Mouse (Mus musculus) right cerebral cortex, postnatal 25 days (tissue): ENCODE measurements around the gene Carmil2.
A peak's percentile ranks its signal among the peaks of the same experiment; 100 is the strongest.

ENCODE experiments used
- DNase-seq: peaks from one replicate; pipeline ENCODE4 v3.0.0; 2022

The Carmil2 gene

DNA sequence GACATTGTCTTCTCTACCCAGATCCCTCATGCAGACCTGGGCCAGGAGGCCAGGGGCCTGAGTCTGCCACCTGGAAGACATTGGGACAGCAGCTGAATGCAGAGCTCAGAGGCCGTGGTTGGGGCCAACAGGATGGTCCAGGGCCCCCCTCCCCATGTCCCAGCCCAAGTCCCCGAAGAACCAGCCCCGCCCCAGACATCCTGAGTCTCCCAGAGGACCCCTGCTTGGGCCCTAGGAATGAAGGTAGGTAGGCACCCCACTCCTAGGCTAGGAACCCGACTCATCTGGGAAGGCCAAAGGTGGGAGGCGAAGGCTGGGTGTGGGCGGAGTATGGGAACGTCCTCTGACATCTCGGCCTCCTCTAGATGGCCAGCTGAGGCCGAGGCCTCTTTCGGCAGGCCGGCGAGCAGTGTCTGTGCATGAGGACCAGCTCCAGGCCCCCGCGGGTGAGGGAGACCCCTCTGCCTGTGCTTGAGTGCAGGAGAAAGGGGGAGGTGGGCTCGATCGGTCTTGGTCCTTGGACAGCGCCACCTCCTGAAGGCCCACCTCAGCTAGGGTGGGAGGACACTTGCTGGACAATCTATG lies 11.2 kb downstream of the Carmil2 start:
- no peak for DNase-seq

DNA sequence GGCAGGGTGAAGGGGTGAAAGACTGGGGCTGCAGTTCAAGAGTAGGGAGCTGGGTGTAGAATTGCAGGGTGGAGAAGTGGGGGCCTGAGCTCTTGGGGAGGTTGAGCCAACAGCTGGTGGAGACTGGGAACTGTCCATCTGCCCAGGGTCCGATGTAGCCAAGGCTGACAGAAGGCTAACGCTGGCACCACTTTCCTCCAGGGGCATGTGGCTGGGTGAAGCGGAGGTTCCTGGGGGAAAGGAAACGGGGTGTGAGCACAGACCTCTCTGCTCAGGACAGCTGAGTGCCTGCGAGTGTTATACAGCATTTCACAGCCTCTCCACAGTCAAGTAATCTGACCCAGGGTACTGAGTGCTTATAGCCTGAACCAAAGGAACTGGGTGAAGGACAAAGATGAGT lies 12.7 kb downstream of the Carmil2 start:
- no peak for DNase-seq

DNA sequence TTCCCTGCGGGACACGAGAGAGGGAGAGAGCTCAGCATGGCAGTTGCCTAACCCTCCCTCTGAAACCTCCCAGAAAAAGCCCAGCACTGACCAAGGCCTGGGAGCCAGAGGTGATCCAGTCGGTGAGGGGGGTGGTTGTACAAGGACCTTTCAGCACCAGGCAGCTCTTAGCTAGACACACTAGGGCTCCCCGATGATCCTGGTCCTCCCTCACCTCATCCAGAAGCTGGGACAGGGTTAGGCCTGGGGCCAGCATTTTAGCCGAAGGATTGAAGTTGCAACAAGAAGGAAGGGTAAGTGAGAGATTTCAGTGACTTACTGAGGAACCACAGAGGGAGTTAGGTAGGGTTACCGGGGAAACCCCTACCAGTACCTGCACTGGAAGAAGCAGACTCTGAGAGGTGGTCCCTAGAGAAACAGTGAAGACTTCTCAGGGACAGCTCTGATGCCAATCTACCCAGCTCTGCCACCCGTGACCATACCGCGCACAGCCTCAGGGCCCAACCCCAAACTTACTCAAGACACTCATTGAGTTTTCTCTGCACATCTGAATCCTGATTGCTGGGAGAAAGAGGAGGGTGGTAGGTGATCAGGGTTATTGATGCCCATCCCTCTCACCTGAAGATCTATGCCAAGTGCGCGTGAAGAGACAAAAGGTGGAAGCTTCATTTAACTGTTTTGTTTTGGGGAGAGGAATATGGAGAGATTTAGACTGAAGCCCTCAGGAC lies 13.6 kb downstream of the Carmil2 start:
- no peak for DNase-seq

DNA sequence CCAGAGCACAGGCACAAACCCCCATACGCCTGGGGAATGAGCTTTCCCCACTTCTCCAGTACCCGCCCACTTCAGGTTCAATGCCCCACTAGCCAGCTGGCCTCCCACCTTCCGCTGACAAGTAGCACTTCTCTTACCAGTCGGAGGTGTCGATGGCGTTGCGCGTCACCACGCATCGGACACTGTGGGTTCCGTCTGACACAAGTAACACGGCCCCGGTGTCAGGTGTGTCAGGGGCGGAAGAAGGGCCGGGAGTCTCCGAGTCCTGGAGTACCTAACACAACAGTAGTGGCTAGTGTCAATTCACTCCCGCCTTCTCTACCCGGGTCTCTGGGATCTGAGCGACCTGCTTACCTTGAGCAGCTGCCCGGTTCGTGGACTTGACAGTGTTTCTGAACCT lies 14.5 kb downstream of the Carmil2 start:
- DNase-seq: no peak

DNA sequence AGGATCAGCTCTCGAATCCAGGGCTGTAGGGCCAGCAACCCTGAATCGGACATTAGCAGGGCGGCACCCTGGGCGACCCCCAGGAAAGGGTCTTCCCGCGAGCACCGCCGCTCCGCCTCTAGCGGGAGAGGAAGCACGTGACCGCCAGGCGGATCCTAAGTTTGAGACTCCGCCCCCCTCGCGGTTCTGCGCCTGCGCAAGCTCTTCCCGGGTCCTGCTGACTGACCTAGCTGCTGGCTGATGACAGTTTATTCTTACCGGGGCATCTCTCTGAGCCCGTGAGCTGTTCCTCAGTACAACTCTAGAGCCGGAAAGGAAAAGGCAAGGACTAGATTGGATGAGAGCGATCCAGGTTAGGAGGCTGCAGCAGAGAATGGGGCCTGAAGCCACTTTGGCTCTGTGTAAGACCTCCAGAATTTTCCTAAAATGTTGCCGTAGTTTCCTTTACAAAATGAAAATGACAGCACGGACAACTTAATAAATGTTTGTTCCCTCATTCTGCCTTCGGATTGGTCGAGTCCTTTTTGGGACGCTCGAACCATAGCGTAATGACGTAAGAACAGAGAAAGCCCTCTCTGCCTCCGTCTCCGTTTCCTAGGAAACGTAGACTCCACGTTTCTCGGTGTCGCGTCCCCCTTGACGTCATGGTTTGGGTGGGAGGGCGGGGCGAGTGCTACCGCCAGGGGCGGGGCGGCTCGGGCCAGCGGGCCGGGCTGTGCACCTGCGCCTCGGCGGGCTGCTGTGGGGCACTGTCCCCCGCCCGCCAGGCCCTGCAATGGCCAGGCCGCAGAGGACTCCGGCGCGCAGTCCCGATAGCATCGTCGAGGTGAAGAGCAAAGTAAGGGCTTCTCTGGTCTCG lies 15.1 kb downstream of the Carmil2 start, which contains the start of the genes Acd and Pard6a:
Gene Acd, minus strand, starts transcription at position 137 of the 859 bp plus-strand sequence.
Gene Pard6a, plus strand, starts transcription at position 183 of the 859 bp plus-strand sequence.
- peak; percentile 92 for DNase-seq

DNA sequence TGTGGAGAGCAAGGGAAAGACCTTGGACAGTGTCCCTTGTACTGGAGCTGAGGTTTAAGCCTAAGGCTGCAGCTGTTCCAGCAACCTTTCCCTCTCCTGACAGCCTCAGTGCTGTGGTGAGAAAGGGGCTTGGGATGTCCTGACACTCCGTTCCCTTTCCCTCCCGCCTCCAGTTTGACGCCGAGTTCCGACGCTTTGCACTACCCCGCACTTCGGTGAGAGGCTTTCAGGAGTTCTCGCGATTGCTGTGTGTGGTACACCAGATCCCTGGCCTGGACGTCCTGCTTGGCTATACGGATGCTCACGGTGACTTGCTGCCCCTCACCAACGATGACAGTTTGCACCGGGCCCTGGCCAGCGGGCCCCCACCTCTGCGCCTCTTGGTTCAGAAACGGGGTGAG lies 15.9 kb downstream of the Carmil2 start:
- DNase-seq: no peak

DNA sequence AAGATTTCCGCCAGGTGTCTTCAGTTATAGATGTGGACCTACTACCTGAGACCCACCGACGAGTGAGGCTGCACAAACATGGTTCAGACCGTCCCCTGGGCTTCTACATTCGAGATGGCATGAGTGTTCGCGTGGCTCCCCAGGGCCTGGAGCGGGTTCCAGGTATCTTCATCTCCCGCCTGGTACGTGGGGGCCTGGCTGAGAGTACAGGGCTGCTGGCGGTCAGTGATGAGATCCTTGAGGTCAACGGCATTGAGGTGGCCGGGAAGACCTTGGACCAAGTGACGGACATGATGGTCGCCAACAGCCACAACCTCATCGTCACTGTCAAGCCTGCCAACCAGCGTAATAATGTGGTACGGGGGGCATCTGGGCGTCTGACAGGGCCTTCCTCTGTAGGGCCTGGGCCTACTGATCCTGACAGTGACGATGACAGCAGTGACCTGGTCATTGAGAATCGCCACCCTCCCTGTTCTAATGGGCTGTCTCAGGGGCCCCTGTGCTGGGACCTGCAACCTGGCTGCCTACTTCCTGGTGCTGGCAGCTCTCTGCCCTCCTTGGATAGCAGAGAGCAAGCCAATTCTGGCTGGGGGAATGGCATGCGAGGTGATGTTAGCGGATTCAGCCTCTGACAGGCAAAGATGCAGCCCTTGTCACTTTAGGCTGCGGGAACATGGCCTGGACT lies 16.8 kb downstream of the Carmil2 start:
- no peak for DNase-seq

DNA sequence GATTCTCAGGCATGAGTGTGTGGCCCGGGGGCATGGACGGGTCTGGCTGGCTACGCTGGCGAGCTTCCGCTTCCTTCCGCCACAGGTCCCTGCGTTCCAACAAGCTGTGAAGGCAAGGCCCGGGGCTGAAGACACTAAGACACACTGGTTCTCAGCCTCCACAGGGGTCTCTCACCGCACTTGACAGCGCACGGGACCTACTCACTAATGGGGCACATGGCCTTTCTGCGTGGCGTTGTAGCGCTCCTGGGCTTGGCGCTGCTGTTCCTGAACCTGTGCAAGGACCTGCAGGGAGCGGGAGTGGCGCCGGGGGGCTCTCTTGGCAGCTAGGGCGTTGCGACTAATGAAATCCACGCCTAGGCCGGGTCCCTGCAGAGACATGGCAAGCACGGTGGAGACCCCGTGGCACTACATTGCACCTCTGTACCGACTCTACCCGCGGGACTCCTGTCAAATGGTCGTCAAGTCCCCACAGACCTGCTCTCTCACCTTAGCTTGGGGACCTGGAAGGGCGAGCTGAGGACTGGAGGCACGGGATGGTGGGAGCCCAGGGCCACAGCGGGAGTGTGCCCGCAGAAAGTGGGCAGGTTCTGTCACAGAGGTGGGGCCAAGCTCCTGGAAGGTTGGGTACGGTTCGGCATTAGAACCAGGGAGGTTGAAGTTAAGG lies 18.2 kb downstream of the Carmil2 start:
- no peak for DNase-seq

DNA sequence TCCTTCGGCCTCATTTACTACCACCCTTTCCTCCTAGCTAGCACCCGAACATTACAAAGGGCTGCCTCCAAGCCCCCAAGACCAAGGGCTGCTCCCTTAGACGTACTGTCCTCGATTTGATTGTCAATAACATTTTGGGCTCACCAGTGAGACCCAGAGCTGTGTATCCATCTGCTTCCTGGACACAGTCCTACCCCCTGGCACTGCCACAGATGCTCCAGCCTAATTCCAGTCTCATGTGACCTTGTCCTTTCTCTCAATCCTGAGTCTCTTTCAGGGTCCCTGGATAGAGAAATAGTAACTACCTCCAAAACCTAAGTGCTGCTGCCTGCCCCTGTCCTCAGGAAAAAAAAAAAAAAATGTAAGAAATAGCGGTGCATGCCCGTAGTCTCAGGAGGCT lies 18.9 kb downstream of the Carmil2 start:
- no peak for DNase-seq

DNA sequence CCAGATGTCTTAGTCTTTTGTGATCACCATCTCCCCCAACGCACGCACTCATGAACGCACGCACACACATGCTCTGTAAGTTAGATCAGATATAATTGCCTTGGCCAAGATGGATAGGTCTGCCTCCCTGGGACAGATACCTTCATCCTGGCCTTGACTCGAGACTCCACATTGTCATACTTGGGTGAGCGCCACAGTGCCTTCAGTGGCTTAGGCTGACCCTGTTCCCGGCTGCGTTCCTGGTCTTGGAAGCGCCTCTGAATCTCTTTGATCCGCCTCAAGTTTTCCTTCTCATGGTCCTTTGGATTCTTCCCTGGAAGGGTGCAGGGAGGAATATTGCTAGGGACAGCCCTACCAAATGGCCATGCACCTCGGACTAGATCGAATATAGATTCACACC lies 20.4 kb downstream of the Carmil2 start:
- no peak for DNase-seq

DNA sequence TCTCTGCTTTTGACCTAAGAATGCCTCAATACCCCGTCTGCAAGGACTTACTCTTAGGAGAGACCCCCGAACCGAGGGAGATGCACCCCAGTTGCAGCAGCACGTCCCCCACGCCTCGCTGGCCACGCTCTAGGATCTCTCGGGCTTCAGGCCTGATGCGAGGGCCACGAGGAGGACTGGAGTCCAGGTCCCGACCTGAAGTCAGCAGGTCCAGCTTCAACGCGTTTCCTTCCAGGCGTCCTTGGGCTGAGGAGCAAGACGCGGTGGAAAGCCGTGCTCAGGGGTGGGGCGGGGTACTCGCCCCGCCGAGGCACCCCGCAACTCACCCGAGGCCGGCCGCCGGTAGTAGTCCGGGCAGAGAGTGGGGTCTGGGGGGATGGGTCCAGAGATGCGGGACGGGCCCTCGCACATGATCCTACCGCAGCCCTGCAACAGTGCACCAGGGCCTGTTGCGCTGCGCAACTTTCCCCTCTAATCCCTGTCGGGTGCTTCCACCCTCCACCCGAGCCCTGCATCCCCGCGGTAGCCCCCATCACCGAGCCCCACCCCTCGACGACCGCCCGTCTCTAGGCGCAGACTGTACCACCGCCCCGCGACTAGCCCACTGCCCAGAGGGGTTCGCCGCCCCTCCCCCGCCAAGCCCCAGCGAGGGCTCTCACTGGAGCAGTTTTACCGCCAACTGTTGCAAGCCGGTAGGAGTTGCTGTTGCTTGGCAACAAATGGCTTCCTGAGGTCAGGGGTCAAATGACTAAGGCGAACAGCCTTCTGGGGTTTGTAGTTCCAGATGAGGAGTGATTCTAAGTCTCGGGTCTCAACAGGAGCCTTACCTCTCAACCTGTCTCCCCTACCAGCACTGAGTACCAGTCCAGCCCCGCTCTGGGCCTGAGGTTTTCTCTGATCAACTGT lies 21.7 kb downstream of the Carmil2 start, which contains the start of the genes 4933405L10Rik and Enkd1:
Gene 4933405L10Rik, plus strand, starts transcription at position 158 of the 906 bp plus-strand sequence.
Gene Enkd1, minus strand, starts transcription at position 713 of the 906 bp plus-strand sequence.
- peak; percentile 84 for DNase-seq

DNA sequence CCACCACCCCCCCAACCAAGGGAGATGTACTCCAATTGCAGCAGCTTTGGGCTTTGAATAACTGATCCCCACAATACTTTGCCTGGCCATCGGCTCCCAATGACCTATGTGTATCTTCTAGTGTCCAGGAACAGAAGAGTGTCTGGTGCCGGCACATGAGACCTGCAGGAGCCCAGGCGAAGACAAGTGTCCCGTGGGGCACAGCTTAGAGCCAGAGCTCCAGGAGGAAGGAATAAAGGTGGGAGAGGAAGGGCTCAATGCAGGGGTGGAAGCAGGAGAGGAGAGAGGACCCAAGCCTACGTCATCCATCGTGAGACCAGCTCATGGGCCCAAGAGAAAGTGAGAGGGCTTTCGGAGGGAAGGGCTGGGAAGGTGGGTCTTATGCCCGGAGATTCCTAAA lies 22.6 kb downstream of the Carmil2 start:
- no peak for DNase-seq

DNA sequence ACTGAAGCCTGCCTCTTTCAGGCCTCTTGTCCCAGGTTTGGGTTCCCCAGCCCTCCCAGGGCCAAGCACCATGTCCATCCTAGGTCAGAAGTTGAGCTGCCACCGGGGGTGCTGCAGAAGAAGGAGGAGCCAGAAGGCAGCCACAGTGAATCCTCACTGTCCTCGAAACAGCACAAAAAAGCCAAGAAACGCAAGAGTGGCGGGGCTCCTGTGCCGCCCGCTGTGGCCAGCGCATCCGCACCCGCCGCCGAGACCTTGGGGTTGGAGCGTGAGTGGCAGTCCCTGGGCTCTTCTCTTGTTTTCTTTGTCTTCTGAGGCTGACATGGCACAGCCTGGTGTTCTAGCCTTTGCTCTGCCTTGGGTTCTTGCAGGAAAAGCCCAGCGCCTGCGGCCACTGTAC lies 23.2 kb downstream of the Carmil2 start:
- DNase-seq: no peak

DNA sequence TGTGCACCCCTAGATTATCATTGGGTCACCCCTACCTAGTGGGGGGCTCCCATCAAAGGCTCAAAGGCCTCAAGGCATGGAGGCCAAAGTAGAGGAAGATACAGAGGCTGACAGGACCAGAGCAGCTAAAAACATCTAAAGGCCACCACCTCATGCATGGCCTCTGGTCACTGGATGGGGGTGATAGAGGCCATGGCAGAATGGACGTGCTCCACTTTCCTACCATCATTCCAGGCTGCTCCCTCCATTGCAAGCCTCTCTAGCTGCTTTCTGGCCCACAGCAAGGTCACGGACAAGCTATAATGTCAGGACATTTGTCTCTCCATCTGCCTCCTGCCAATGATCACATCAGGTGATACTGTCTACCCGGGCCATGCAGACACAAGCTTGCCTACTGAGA lies 26.2 kb downstream of the Carmil2 start:
- no peak for DNase-seq

DNA sequence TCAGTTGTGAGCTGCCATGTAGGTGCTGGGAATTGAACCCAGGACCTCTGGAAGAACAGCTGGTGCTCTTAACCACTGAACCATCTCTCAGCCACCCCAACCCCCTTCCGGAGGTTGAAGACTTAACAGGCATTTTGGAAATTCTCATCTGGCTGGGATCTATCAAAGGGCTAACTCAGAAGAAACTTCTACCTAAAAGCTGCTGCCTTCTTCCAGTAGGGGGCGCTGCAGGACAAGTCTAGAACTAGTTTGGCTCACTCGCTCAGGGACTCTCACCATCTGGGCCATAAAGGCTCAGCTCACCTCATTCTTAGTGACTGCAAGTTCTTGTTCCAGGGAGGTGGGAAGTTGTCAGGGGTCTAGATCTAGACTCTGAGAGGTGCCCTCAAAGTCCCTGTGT lies 28.1 kb downstream of the Carmil2 start:
- DNase-seq: peak; percentile 73

DNA sequence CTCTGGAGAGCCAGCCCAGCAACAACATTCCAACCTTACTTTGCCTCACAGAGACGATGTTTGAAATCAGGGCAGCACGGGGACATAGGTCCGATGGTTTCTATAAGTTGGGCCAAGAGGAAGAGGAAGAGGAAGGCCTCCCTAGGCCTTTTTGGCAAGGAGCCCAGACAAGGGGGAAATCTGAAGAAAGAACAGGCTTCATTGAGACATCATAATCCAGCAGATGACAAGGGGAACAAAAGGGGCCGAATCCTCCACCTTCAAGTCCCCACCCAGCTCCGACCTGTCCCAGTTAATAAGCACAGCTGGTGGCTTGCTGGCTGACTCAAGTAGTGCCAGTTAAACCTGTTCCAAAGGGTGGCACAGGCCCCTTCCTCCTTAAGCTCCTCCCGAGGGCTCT lies 29.0 kb downstream of the Carmil2 start:
- no peak for DNase-seq

DNA sequence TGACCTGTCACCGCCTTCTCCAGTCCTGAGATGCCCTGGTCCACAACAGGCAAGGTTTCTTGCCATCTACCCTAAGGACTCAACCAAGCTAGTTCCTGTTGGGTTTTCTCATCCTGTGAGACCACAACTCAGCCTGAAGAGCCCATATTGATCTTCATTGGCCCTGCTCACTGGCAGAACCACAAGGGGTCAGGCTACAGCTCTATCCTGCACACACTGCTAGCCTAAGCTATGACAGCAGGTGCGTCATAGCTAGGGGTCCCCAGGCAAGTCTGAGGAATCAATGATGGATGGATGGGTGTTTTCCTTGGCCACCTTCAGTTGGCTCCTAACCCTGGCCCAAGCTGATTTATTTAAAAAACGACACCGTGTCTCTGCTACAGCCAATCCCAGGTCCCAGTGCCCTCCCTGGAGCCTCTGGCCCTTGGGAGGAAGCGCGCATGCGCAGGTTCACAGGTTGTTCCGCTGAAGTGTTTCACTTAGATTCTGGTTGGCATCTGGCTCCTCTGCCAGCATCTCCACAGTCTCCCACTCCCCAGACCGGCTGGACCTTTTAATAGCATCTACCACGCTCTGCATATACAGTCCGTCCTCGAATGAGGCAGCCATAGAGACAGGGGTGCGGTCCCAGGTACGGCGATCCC lies 30.4 kb downstream of the Carmil2 start:
- DNase-seq: no peak

DNA sequence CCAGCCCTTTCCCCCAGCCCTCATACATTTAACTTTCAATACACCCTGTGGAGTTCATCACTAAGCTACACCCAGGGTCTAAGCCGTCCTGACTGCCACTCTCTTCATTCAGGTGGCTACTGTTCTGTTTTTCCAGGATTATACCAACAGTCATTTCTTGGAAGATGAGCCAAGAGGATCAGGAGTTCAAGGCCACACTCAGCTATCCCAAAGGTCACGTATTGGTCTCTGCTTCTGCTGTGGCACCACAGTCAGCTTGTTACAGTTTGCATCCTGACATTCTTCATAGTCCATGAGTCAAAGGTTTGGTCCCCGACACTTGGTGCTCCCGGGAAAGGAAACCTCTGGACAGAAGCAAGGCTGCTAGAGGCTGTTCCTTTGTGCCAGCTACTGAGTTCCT lies 33.6 kb downstream of the Carmil2 start:
- no peak for DNase-seq

DNA sequence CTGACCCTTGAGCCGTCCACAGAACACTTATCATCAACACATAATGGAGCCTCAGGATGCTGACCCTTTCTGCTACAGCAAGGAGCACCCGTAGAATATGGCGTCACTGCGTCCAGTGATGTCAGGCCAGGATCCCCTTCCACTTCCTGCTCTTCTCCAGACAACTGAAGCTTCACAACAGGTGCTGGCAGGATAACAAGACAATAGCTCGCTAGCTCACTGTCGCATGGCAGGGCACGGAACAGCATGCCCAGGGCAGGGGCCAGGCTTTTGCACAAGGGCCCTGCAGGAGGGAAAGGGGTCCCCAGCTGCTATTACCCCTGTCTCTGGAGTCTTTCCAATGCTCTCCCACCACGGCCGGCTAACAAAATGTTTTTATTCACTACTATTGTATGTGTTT lies 36.8 kb downstream of the Carmil2 start:
- DNase-seq: no peak

DNA sequence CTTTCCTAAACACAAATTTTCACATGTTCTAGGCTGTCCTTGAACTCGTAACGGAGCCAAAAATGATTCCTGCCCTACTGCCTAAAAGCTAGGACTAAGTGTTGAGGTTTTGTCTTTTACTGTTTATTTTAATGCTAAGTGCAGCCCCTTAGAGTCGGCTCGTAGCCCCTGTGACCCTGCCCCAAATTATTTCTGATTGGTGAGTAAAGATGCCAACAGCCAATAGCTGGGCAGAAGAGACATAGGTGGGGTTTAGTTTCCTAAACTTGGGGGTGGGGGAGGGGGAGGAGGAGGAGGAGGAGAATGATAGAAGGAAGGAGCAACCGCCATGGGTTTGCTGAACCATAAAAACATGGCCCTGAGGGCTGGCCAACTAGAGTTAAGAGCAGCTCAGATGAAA lies 39.7 kb downstream of the Carmil2 start:
- no peak for DNase-seq
